Mouse (Mus musculus): ENCODE results near the gene Idh2.
"Not testable (repeated sequence)": the region's sequence is repeated elsewhere in the genome, so short reads cannot be mapped to it uniquely, and the experiment has no call there.

Idh2 gene

DNA sequence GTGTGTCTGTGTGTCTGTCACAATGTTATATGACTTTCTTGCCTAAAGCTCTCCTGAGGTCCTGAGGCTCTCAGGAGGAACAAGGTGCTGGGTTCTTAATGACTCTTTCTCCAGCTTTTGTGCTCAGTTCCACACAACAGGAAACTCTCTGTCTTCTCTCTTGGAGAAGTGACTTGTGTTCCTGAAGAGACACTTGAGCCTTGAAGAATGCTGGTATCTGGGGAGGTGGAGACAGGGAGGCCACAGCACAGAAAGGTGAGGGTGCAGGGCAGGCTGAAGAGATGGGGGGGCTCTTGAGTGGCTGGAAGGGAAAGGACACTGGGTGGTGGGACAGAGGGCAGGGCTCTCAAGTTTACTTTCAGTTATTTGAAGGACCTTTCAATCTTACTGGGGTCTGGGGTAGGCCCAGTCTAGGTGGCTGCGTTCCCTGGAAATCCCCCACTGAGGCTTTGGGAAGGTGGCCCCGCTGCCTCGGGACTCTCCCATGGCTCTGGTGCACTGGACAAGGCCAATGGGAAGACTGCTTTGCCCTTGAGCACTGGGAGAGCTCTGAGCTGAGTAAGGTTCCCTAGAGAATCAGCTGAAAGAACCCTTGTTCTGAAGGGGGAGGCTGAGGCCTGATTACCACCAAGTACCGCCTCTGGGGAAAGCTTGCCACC, 56.7 kb downstream of the Idh2 start:
- no peak for DNase-seq

DNA sequence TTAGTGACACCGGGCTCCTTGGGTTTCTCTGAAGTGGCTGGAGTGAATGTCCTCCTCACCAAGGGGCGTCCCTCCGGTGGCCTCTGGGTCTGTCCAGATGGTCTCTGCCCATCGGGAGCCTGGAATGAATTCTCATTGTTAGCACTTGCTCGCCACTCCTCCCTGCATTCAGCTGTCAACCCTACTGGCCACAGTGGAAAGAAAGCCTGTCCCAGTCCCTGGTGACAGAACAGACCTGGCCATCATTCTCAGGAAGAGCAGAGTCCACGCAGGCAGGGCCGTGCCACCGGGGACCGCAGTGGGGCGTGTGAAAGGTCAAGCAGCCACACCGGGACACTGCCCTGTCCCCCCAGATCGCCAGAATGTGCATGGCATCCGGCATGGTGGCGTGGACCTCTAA, 57.4 kb downstream of the Idh2 start:
- no peak for DNase-seq

DNA sequence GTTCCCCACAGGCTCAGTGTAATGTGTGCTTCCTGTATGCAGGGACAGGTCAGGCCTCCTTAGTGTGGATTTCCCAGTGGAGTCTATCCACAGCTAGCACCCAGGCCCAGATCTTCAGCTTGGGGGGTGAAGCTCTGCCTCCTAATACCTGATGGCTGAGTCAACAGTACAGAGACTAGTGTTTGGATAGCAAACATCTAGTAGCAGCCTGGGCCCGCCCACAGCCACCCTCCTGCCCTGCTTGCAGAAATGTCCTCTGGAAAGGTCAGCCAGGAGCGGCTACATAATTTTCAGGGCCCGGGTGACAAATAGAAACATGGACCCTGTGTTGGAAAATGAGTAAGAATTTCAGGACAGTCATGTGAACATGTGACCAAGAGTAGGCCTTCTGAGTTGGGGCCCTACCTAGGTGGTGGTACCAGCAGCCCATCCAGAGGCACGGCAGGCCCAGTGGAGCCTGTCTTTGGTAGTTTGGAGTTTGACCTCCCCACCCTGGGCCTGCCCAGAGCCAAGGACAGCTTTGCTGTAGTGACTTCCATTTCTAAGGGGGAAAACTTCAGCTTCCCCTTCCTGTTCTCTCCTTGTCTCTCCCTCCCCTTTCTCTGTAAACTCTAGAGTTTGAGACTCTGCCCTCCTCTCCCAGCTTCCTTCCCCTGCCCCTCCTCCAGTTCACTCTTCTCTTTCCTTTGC, 58.0 kb downstream of the Idh2 start:
- DNase-seq, result no peak

DNA sequence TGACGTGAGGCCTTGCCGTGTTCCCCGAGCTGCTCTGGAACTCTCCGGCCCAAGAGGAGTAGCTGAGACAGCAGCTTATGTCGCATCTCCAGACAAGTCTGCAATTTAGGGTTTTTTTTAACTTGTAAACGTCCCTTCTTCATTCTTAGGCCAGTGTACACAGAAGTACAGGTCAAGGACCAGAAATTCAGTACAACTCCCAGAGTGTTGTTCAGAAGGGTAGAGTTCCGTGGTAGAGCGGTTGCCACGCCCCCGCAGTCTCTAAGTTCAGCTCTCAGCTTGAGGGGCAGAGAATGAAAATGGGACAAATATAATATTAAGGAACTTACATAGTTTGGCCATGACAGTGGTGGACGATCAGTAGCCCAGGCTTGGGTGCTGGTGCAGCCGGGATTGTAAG, 59.4 kb downstream of the Idh2 start:
- DNase-seq, result no peak

DNA sequence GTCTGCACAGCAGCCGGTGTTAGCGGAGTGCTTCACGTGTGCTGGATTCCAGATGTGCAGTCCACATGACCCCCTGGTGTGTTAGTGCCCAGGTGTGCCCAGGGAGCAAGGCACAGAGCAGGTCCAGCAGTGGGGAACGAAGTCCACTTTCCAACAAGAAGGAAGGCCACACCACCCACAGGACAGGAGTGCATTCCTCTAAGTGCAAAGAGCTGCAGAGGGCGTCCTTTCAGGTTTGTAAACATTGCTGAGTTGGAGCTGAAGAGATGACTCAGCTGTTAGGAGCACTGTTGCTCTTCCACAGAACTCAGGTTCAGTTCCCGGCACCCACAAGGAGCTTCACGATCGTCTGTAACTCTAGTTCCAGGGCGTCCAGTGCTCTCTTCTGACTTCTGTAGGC, 62.0 kb downstream of the Idh2 start:
- DNase-seq, result no peak

DNA sequence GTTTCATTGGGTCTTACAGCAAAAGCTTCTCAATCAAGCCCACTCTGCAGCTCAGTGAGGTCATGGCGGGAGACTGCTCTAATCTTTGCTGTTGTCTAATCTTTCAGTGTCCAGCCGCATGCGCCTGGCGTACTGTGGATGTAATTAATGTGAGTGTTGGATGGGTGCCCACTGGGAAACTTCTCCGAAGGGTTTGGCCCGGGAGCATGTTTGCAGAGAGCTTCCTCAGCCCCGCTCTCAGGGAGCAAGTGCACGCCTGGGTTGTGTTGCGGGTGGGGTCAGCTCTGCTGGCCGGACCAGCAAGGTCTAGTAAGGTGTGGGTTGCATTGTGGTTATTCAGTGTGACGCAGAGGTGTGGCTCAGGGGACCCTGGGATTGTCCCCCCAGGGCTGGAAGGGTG, 62.9 kb downstream of the Idh2 start:
- no peak for DNase-seq

DNA sequence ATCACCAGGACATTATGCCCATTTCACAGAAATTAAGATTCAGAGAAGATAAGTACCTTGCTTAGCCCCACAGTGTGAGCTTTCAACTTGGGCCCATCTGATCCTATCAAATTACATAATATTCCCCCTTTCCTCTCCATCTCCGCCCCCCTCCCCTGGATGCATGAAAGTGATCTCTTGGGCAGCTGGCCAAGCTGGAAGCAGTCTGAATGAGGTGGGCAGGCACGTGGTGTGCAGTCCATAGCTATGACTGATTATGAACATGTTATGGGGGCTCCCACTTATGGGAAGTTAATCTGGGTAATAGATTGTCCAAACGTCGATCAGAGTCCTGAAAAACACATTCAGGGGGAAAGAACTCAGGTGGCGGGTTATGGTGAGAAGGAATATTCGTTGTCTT, 63.4 kb downstream of the Idh2 start:
- DNase-seq, result no peak

DNA sequence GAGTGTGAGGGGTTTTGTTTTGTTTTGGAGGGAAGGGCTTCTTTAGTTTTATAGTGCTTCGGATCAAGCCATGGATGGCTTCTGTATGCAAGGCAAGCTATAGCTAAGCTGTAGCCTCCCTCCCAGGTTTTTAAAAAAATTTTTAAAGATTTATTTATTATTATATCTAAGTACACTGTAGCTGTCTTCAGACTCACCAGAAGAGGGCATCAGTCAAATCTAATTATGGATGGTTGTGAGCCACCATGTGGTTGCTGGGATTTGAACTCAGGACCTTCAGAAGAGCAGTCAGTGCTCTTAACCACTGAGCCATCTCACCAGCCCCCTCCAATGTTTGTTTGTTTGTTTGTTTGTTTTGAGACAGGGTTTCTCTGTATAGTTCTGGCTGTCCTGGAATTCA, 64.8 kb downstream of the Idh2 start:
- DNase-seq, result not testable (repeated sequence)

DNA sequence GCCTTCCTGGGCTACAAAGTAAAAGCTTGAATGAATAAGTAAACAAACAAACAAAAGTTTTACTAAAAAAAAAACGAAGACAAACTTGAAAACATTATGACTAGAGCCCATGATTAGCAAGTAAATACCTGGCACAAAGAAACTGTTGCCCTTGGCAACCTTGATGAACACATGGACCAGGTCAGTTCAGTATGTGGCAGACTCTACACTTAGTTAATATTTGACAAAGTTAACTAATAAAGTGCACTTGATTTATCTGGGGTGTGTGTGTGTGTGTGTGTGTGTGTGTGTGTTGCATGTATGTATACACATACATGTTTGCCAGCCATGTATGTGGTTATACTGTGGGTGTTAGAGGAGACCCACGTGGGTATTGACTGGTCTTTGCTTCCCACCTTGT, 65.4 kb downstream of the Idh2 start:
- DNase-seq, result no peak

DNA sequence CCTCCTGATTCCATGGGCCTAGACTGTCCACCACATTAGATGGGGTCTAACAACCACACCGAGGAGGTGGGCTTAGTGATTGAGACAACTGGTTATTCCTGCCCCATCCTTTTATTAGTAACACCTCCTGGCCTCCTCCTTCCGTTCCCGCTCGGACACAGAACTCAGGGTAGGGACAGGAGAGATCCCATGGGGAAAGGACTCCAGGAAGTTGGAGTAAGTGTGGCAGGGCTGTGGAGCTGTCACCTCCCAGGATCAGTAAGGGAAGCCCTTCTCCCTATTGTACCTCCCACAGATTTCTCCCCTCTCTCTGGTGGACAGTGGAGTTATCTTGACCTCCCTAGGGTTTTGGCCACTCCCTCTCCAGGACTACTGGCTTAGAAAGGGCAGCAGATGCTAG, 68.2 kb downstream of the Idh2 start:
- DNase-seq, result no peak

All from right cerebral cortex, postnatal 14 days (tissue).